Mouse (Mus musculus): ENCODE results near the gene Btbd9.

- TF ChIP-seq POLR2A (IDR thresholded peaks at IDR 0.05; ENCODE audit: extremely low read depth, insufficient read depth, low read length), result no peak
- TF ChIP-seq CTCF (IDR thresholded peaks at IDR 0.05; ENCODE audit: low read depth, low read length), result no peak
Measured at GRCm38 (mm10) chr17:30598300-30598699, 22.0 kb upstream of the Btbd9 start.
